Mouse (Mus musculus): ENCODE results near the gene Ppil2. TPM values are rescaled to one million over a fixed set of nuclear protein-coding genes. Genes with fewer than 3 reads are reported as not detected.

Ppil2 gene
- total and polyA plus RNA-seq, 2 experiments from 2014 or later: 59.9 to 63.8 TPM

DNA sequence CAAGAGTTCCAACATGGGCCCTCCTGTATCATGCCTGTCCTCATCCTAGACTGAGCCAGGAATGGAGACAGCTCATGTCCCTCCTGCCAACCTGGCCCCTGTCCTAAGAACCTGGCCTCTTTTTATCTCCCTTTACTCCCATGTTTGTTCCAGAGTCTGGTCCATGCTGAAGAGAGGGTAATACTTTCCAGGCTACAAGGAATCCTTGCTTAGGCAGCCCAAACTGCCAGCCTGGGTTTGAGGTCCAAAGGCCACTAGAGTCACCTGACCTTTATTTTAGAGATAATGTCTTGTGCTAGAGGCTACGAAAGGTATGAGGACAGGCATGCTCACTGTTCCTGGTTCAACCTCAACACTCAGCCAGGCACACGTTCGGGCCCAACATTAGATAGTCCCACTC lies 14.1 kb downstream of the Ppil2 start:
- TF ChIP-seq EP300 (IDR thresholded peaks at IDR 0.05; ENCODE audit: low read depth) (no peak), CTCF (IDR thresholded peaks at IDR 0.05; ENCODE audit: low read depth) (no peak)
- H3K27ac ChIP-seq (ENCODE audit: low read depth): no peak overlapping the region
- no peak for DNase-seq (ENCODE audit: low spot score)

DNA sequence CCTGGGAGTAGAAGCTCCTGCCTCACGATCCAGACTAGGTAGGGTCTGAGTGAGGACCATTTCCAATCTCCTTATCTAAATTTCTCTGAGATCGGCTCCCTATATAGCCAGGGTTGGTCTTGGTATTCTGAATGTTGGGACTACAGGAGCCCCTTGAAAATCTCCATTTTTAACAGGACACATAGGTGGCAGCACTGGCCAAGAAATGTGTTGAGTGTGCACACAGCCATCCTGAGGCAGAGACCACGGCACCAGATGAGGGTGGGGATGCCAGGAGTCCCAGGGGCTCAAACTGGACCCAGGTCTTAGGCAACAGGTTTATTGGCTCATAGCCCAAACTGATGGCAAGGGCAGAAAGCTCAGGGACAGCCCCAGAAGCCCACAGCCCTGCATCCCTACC lies 22.7 kb downstream of the Ppil2 start:
- 61% methylated on average over 3 of the region's 3 CpGs for WGBS
- H3K9ac ChIP-seq (replicated peaks; ENCODE audit: low read depth, low read length): no peak overlapping the region
- H3K4me3 ChIP-seq (ENCODE audit: low read depth, low read length): no peak overlapping the region
- TF ChIP-seq EP300 (IDR thresholded peaks at IDR 0.05; ENCODE audit: low read depth): no peak
- TF ChIP-seq CTCF (IDR thresholded peaks at IDR 0.05; ENCODE audit: low read depth): peak; percentile 10; the same call in 1 of the 2 replicates
- no peak overlapping the region for H3K27ac ChIP-seq (ENCODE audit: low read depth)
- no peaks in the 10 kb centered on the region for H3K9me3 ChIP-seq (replicated peaks; ENCODE audit: control insufficient read depth, low read length)
- peaks cover 87% of the 10 kb centered on the region for H3K36me3 ChIP-seq (replicated peaks; ENCODE audit: control insufficient read depth, insufficient read depth, low read length)
- H3K27me3 ChIP-seq (ENCODE audit: control insufficient read depth, insufficient read depth, low read length): no peaks in the 10 kb centered on the region
- no peak overlapping the region for H3K4me2 ChIP-seq (ENCODE audit: low read depth, low read length)
- H3K4me1 ChIP-seq (ENCODE audit: control insufficient read depth, insufficient read depth): 0 out of 2 replicates have a peak, but pooled peaks cover 6% of the 10 kb centered on the region
- ATAC-seq (ENCODE audit: insufficient read depth, low read depth) (no peak), DNase-seq (ENCODE audit: low spot score) (no peak)

More for the DNA sequence above, 14.1 kb downstream of the Ppil2 start:
- H3K4me3 ChIP-seq (ENCODE audit: low read depth, low read length): no peak overlapping the region
- 80% methylated on average over 3 of the region's 3 CpGs for WGBS
- H3K9ac ChIP-seq (replicated peaks; ENCODE audit: low read depth, low read length): no peak overlapping the region
- ATAC-seq (ENCODE audit: insufficient read depth, low read depth): no peak
- H3K4me2 ChIP-seq (ENCODE audit: low read depth, low read length): no peak overlapping the region
- no peaks in the 10 kb centered on the region for H3K27me3 ChIP-seq (ENCODE audit: control insufficient read depth, insufficient read depth, low read length)
- H3K36me3 ChIP-seq (replicated peaks; ENCODE audit: control insufficient read depth, insufficient read depth, low read length): peaks cover 79% of the 10 kb centered on the region
- no peaks in the 10 kb centered on the region for H3K4me1 ChIP-seq (ENCODE audit: control insufficient read depth, insufficient read depth)
- H3K9me3 ChIP-seq (replicated peaks; ENCODE audit: control insufficient read depth, low read length): no peaks in the 10 kb centered on the region

DNA sequence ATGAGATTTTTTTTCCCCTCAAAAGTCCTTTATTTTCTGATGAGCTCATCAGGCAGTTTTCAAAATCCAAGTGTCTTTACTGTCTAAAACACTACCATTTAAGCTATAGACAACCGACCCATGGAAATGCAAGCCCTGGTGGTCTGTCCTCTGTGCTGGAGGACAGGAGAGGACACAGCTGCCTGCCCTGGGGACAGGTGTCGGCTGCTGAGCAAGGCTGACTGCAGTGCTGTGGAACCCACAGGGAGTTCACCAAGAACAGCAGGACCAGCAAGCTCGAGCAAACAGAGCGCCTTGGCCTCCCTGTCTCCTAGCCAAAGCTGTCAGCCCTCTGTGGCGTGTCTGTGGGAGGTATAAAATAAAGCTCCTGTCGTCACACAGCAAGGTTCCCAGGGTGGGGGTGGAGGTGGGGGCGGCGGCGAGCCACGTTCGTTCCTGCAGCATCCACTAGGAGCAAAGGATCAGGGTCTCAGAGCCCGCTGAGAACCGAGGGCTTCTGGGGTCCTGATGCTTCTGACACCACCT lies 24.3 kb downstream of the Ppil2 start:
- H3K4me2 ChIP-seq (ENCODE audit: low read depth, low read length): no peak overlapping the region
- no peak overlapping the region for H3K4me3 ChIP-seq (ENCODE audit: low read depth, low read length)
- TF ChIP-seq EP300 (IDR thresholded peaks at IDR 0.05; ENCODE audit: low read depth) (no peak), CTCF (IDR thresholded peaks at IDR 0.05; ENCODE audit: low read depth) (no peak)
- DNase-seq (ENCODE audit: low spot score): no peak
- no peak for ATAC-seq (ENCODE audit: insufficient read depth, low read depth)
- H3K9ac ChIP-seq (replicated peaks; ENCODE audit: low read depth, low read length): no peak overlapping the region
- 68% methylated on average over 13 of the region's 13 CpGs for WGBS
- peaks cover 79% of the 10 kb centered on the region for H3K36me3 ChIP-seq (replicated peaks; ENCODE audit: control insufficient read depth, insufficient read depth, low read length)
- H3K9me3 ChIP-seq (replicated peaks; ENCODE audit: control insufficient read depth, low read length): no peaks in the 10 kb centered on the region
- H3K27ac ChIP-seq (ENCODE audit: low read depth): no peak overlapping the region
- no peaks in the 10 kb centered on the region for H3K27me3 ChIP-seq (ENCODE audit: control insufficient read depth, insufficient read depth, low read length)
- 0 out of 2 replicates have a peak, but pooled peaks cover 6% of the 10 kb centered on the region for H3K4me1 ChIP-seq (ENCODE audit: control insufficient read depth, insufficient read depth)

DNA sequence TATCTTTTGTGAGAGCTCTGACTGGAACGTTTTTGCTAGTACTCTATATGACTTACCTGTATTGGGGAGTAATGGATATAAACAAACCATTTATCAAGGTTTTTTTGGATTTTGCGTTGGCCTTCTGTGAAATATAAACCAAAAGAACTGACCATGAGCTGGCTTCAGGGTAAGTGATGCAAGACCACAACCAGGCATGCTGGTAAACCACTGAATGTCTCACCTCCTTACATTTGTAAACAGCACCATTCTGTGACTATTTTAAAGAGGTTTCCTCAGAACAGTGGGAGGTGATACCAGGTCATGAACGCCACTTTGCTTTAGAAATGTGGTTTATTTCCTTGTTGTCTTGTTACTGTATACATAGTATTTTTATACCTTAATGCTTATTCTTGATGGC lies 24.8 kb downstream of the Ppil2 start:
- no peaks in the 10 kb centered on the region for H3K27me3 ChIP-seq (ENCODE audit: control insufficient read depth, insufficient read depth, low read length)
- no peak overlapping the region for H3K9ac ChIP-seq (replicated peaks; ENCODE audit: low read depth, low read length)
- DNase-seq (ENCODE audit: low spot score) (no peak), ATAC-seq (ENCODE audit: insufficient read depth, low read depth) (no peak)
- H3K4me2 ChIP-seq (ENCODE audit: low read depth, low read length): no peak overlapping the region
- TF ChIP-seq CTCF (IDR thresholded peaks at IDR 0.05; ENCODE audit: low read depth) (no peak), EP300 (IDR thresholded peaks at IDR 0.05; ENCODE audit: low read depth) (no peak)
- H3K9me3 ChIP-seq (replicated peaks; ENCODE audit: control insufficient read depth, low read length): no peaks in the 10 kb centered on the region
- no peak overlapping the region for H3K4me3 ChIP-seq (ENCODE audit: low read depth, low read length)
- no peak overlapping the region for H3K27ac ChIP-seq (ENCODE audit: low read depth)
- WGBS: 70% methylated on average over 3 of the region's 3 CpGs
- peaks cover 74% of the 10 kb centered on the region for H3K36me3 ChIP-seq (replicated peaks; ENCODE audit: control insufficient read depth, insufficient read depth, low read length)
- H3K4me1 ChIP-seq (ENCODE audit: control insufficient read depth, insufficient read depth): 0 out of 2 replicates have a peak, but pooled peaks cover 6% of the 10 kb centered on the region

DNA sequence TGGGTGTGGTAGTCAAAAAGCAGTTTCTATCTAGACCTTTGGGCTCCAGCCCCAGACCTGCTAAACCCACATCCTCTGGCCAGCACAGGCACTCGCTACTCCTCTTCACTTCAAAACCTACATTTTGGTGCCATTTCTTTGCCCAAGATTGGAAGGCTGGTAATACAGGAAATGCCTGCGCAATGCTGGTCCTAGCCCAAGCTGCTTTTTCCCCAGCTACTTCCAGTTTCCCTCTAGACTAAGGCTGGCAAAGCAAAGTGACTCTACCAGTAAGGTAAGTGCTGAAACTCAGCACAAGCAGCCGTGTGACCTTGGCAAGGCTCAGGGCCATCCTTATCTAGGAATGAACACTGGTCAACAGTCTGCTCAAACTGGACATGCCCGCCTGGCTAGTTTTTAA lies 25.4 kb downstream of the Ppil2 start:
- Histone ChIP-seq H3K9me3 (replicated peaks; ENCODE audit: control insufficient read depth, low read length) (no peaks in the 10 kb centered on the region), H3K27me3 (ENCODE audit: control insufficient read depth, insufficient read depth, low read length) (no peaks in the 10 kb centered on the region), H3K27ac (ENCODE audit: low read depth) (no peak overlapping the region), H3K4me3 (ENCODE audit: low read depth, low read length) (no peak overlapping the region), H3K4me1 (ENCODE audit: control insufficient read depth, insufficient read depth) (0 out of 2 replicates have a peak, but pooled peaks cover 6% of the 10 kb centered on the region), H3K36me3 (replicated peaks; ENCODE audit: control insufficient read depth, insufficient read depth, low read length) (peaks cover 68% of the 10 kb centered on the region), H3K9ac (replicated peaks; ENCODE audit: low read depth, low read length) (no peak overlapping the region), H3K4me2 (ENCODE audit: low read depth, low read length) (no peak overlapping the region)
- DNase-seq (ENCODE audit: low spot score) (peak; percentile 12), ATAC-seq (ENCODE audit: insufficient read depth, low read depth) (peak; percentile 18; the same call in 1 of the 2 replicates)
- 60% methylated on average over 4 of the region's 4 CpGs for WGBS
- TF ChIP-seq EP300 (IDR thresholded peaks at IDR 0.05; ENCODE audit: low read depth) (no peak), CTCF (IDR thresholded peaks at IDR 0.05; ENCODE audit: low read depth) (no peak)
